Mouse (Mus musculus): ENCODE measurements around the gene Tex26. TPM values are rescaled to one million over a fixed set of nuclear protein-coding genes. Genes with fewer than 3 reads are reported as not detected.

The Tex26 gene
- polyA plus RNA-seq, 1 experiment from 2014 or later, result 0.78 TPM

GRCm38 (mm10) chr5:149412671-149413070, 26.8 kb upstream of the Tex26 start:
- 0 out of 2 replicates have a peak overlapping the region, but pooled peaks have one; percentile 17 for H3K9ac ChIP-seq (replicated peaks)
- H3K9me3 ChIP-seq (replicated peaks), result no peaks in the 10 kb centered on the region
- 89% methylated on average over 10 of the region's 10 CpGs for WGBS
- H3K27me3 ChIP-seq (replicated peaks), result no peaks in the 10 kb centered on the region
- peaks cover 23% of the 10 kb centered on the region for H3K4me1 ChIP-seq
- H3K27ac ChIP-seq (replicated peaks), result no peak overlapping the region
- no peaks in the 10 kb centered on the region for H3K36me3 ChIP-seq
- H3K4me3 ChIP-seq (replicated peaks), result 0 out of 2 replicates have a peak overlapping the region, but pooled peaks have one; percentile 29
- no peak for ATAC-seq (ENCODE audit: low FRiP score)
- H3K4me2 ChIP-seq, result peak overlapping the region; percentile 57

- H3K4me1 ChIP-seq, result peaks cover 23% of the 10 kb centered on the region
- H3K9me3 ChIP-seq (replicated peaks), result no peaks in the 10 kb centered on the region
- no peaks in the 10 kb centered on the region for H3K27me3 ChIP-seq (replicated peaks)
- WGBS, result 82% methylated on average over 9 of the region's 9 CpGs
- ATAC-seq (ENCODE audit: low FRiP score), result no peak
- no peaks in the 10 kb centered on the region for H3K36me3 ChIP-seq
- H3K27ac ChIP-seq (replicated peaks), result no peak overlapping the region
- H3K9ac ChIP-seq (replicated peaks), result no peak overlapping the region
- no peak overlapping the region for H3K4me3 ChIP-seq (replicated peaks)
- no peak overlapping the region for H3K4me2 ChIP-seq
These were observed 24.9 kb upstream of the Tex26 start for GRCm38 (mm10) chr5:149414369-149415167.

DNA sequence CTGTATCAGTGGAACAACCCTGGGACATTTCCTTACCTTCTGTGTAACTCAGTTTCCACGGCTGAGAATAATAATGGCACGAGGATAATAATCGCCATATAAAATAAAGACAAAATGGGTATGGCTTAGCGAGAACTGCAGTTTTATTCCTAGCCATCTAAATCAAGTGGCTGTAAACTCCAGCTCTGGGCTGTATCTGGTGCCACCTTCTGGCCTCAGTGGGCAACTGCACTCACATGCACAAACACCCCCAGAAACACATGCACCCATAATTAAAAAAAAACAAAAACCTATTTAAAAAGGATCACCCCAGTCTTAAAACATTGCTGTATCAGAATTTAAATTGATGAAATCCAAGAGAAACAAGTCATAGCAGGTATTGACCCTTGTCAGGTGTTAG, 22.1 kb upstream of the Tex26 start:
- Histone ChIP-seq H3K4me1 (peaks cover 8% of the 10 kb centered on the region), H3K36me3 (no peaks in the 10 kb centered on the region), H3K27me3 (replicated peaks) (no peaks in the 10 kb centered on the region), H3K4me2 (no peak overlapping the region), H3K9ac (replicated peaks) (no peak overlapping the region), H3K4me3 (replicated peaks) (no peak overlapping the region), H3K9me3 (replicated peaks) (no peaks in the 10 kb centered on the region), H3K27ac (replicated peaks) (no peak overlapping the region)
- no peak for ATAC-seq (ENCODE audit: low FRiP score)
- 92% methylated on average over 4 of the region's 4 CpGs for WGBS

- H3K27me3 ChIP-seq (replicated peaks), result no peaks in the 10 kb centered on the region
- no peaks in the 10 kb centered on the region for H3K36me3 ChIP-seq
- H3K4me1 ChIP-seq, result peaks cover 14% of the 10 kb centered on the region
- H3K4me3 ChIP-seq (replicated peaks), result no peak overlapping the region
- no peak overlapping the region for H3K9ac ChIP-seq (replicated peaks)
- H3K4me2 ChIP-seq, result no peak overlapping the region
- no peaks in the 10 kb centered on the region for H3K9me3 ChIP-seq (replicated peaks)
- no peak for ATAC-seq (ENCODE audit: low FRiP score)
- 97% methylated on average over 3 of the region's 3 CpGs for WGBS
- H3K27ac ChIP-seq (replicated peaks), result no peak overlapping the region
These were observed 12.9 kb upstream of the Tex26 start for GRCm38 (mm10) chr5:149426525-149426924.

- no peak overlapping the region for H3K9ac ChIP-seq (replicated peaks)
- no peak overlapping the region for H3K4me2 ChIP-seq
- H3K4me3 ChIP-seq (replicated peaks), result no peak overlapping the region
- WGBS, result 93% methylated on average over 8 of the region's 8 CpGs
- no peak for ATAC-seq (ENCODE audit: low FRiP score)
- no peak overlapping the region for H3K27ac ChIP-seq (replicated peaks)
- H3K9me3 ChIP-seq (replicated peaks), result no peaks in the 10 kb centered on the region
- no peaks in the 10 kb centered on the region for H3K36me3 ChIP-seq
- H3K27me3 ChIP-seq (replicated peaks), result no peaks in the 10 kb centered on the region
- H3K4me1 ChIP-seq, result peaks cover 14% of the 10 kb centered on the region
These were observed 12.0 kb upstream of the Tex26 start for GRCm38 (mm10) chr5:149427277-149428060.

DNA sequence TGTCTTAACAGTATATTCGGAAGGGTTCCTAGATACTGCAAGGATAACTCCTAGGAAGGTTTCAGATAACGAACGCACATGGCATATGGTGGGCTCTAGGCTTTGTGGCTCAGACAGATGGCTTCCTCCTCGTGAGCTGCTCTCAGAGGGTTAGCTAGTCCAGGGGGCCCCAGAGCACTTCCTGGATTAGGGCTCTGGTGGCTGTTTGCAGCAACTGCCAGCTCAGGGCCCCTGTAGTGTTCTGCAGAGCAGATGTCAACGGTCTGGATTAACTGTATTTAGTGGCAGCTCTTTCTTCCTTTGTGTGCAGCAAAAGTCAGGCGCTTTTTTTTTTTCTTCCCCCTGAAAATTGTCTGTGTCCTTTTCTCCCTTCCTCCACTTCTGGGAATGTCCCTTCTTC, 11.1 kb upstream of the Tex26 start:
- ATAC-seq (ENCODE audit: low FRiP score), result peak; percentile 31; the same call in 1 of the 2 replicates
- H3K4me1 ChIP-seq, result peaks cover 14% of the 10 kb centered on the region
- no peak overlapping the region for H3K9ac ChIP-seq (replicated peaks)
- H3K4me3 ChIP-seq (replicated peaks), result no peak overlapping the region
- peak overlapping the region; percentile 56 for H3K27ac ChIP-seq (replicated peaks)
- WGBS, result 13% methylated on average over 6 of the region's 6 CpGs
- H3K9me3 ChIP-seq (replicated peaks), result no peaks in the 10 kb centered on the region
- peak overlapping the region; percentile 15; the same call in 1 of the 2 replicates for H3K4me2 ChIP-seq
- no peaks in the 10 kb centered on the region for H3K36me3 ChIP-seq
- H3K27me3 ChIP-seq (replicated peaks), result no peaks in the 10 kb centered on the region

DNA sequence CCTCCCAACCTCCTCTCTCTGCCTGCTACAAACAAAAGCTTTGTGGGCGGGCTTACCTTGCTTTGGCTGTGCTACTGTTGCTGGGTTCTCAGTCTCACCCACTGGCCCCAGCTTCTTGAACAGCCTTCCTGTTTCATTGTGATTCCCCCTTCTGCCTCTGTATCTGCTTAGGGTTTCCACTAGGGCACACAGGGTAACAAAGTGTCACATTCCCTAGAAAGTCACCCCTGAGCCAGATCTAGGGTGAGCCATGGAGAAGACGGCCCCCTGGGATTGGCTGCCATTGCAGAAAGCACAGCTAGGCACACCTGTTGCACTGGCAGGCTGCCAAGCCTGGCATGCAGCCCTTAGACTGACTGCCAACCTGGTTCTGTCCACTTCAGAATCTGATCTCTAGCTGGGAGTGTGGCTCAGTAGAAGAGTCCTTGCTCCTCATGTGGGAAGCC, 10.6 kb upstream of the Tex26 start:
- no peak overlapping the region for H3K9ac ChIP-seq (replicated peaks)
- H3K4me2 ChIP-seq, result no peak overlapping the region
- no peaks in the 10 kb centered on the region for H3K9me3 ChIP-seq (replicated peaks)
- no peak overlapping the region for H3K4me3 ChIP-seq (replicated peaks)
- H3K4me1 ChIP-seq, result peaks cover 14% of the 10 kb centered on the region
- no peaks in the 10 kb centered on the region for H3K36me3 ChIP-seq
- peak overlapping the region; percentile 56 for H3K27ac ChIP-seq (replicated peaks)
- WGBS, result 45% methylated on average over 2 of the region's 2 CpGs
- peak; percentile 45; the same call in 1 of the 2 replicates for ATAC-seq (ENCODE audit: low FRiP score)
- no peaks in the 10 kb centered on the region for H3K27me3 ChIP-seq (replicated peaks)

- Histone ChIP-seq H3K27me3 (replicated peaks) (no peaks in the 10 kb centered on the region), H3K4me1 (peaks cover 14% of the 10 kb centered on the region), H3K4me2 (no peak overlapping the region), H3K9ac (replicated peaks) (no peak overlapping the region), H3K27ac (replicated peaks) (no peak overlapping the region), H3K9me3 (replicated peaks) (no peaks in the 10 kb centered on the region), H3K4me3 (replicated peaks) (no peak overlapping the region), H3K36me3 (no peaks in the 10 kb centered on the region)
- WGBS, result 75% methylated on average over 4 of the region's 4 CpGs
- no peak for ATAC-seq (ENCODE audit: low FRiP score)
These were observed 9.9 kb upstream of the Tex26 start for GRCm38 (mm10) chr5:149429541-149429940.

DNA sequence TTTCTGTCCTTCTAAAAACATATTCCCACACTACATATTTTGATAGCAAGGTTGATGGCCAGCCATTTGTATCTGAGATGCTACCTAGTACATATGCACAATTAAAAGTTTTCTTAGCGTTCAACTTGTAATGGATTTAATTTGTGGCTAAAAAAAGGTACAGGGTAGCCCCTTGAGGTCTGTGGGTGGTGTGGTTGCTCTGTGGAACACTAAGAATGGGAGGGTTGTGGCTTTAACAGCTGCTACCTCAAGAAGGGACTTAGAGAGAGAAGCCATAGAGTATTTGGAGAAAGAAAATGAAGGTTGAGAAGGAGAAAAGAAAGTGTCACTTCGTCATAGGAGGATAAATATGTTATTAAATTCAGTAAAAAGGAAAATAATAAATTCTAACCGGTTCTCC, 8.5 kb upstream of the Tex26 start:
- ATAC-seq (ENCODE audit: low FRiP score), result no peak
- H3K27ac ChIP-seq (replicated peaks), result no peak overlapping the region
- H3K9ac ChIP-seq (replicated peaks), result no peak overlapping the region
- H3K4me3 ChIP-seq (replicated peaks), result no peak overlapping the region
- H3K4me2 ChIP-seq, result no peak overlapping the region
- WGBS, result 91% methylated on average over 3 of the region's 3 CpGs
- H3K9me3 ChIP-seq (replicated peaks), result no peaks in the 10 kb centered on the region
- H3K27me3 ChIP-seq (replicated peaks), result no peaks in the 10 kb centered on the region
- peaks cover 14% of the 10 kb centered on the region for H3K4me1 ChIP-seq
- H3K36me3 ChIP-seq, result no peaks in the 10 kb centered on the region

DNA sequence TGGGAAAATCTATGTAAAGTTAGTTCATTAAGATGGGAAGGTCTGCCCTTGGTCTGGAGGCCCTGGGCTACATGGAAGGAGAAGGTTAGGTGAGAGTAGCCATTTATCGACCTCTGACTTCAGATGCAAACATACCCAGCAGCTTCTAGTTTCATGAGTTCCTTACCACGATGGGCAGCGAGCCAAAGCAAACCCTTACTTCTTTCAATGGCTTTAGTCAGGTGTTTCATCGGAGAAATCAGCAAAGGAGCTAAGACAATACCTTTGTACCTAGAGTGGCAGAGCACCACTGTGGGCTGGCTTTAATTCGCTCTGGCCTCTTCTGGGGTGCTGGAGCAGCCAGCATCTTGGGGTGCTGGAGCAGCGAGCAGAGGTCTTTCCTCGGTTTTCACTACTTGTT, 5.8 kb upstream of the Tex26 start:
- Histone ChIP-seq H3K4me1 (peaks cover 9% of the 10 kb centered on the region), H3K4me3 (replicated peaks) (no peak overlapping the region), H3K4me2 (no peak overlapping the region), H3K27ac (replicated peaks) (no peak overlapping the region), H3K9me3 (replicated peaks) (no peaks in the 10 kb centered on the region), H3K9ac (replicated peaks) (no peak overlapping the region), H3K27me3 (replicated peaks) (no peaks in the 10 kb centered on the region), H3K36me3 (no peaks in the 10 kb centered on the region)
- no peak for ATAC-seq (ENCODE audit: low FRiP score)
- WGBS, result 77% methylated on average over 7 of the region's 7 CpGs

GRCm38 (mm10) chr5:149434141-149434690, 5.2 kb upstream of the Tex26 start:
- ATAC-seq (ENCODE audit: low FRiP score), result no peak
- no peaks in the 10 kb centered on the region for H3K36me3 ChIP-seq

More at GRCm38 (mm10) chr5:149434141-149434690, 5.2 kb upstream of the Tex26 start:
- H3K9me3 ChIP-seq (replicated peaks), result no peaks in the 10 kb centered on the region
- no peak overlapping the region for H3K27ac ChIP-seq (replicated peaks)
- no peak overlapping the region for H3K9ac ChIP-seq (replicated peaks)
- 35% methylated on average over 9 of the region's 9 CpGs for WGBS
- H3K4me2 ChIP-seq, result no peak overlapping the region
- no peaks in the 10 kb centered on the region for H3K27me3 ChIP-seq (replicated peaks)
- peaks cover 8% of the 10 kb centered on the region for H3K4me1 ChIP-seq
- H3K4me3 ChIP-seq (replicated peaks), result no peak overlapping the region

Measured in neural tube, embryonic 15.5 days (tissue).